Mouse (Mus musculus) heart, embryonic 16.5 days (tissue): ENCODE measurements around the gene Ten1. TPM values are rescaled to one million over a fixed set of nuclear protein-coding genes. Genes with fewer than 3 reads are reported as not detected.
A peak's percentile ranks its signal among the peaks of the same experiment; 100 is the strongest.

Experiments
- ATAC-seq: fragments of 200-750 bp; cut with Nextera tagmentation; replicated peaks from 2 replicates; pipeline ENCODE4 v1.8.0; 2017; ENCODE audit warnings: moderate number of reproducible peaks; ENCODE audit not compliant: insufficient read depth, low FRiP score; ENCODE audit errors: extremely low read depth
- H3K27ac ChIP-seq: fragments of 300-500 bp; sonication (generic); 2 replicates; pipeline ENCODE4 v1.5.1; 2014; ENCODE audit warnings: mild to moderate bottlenecking, low read length, control low read depth, moderate library complexity
- H3K27me3 ChIP-seq: fragments of 300-500 bp; sonication (generic); 2 replicates; pipeline ENCODE4 v1.6.1; 2014; ENCODE audit warnings: low read length, mixed read lengths; ENCODE audit not compliant: control insufficient read depth, insufficient read depth
- H3K36me3 ChIP-seq: fragments of 300-500 bp; sonication (generic); 2 replicates; pipeline ENCODE4 v1.6.1; 2014; ENCODE audit not compliant: control insufficient read depth, insufficient read depth
- H3K4me1 ChIP-seq: fragments of 300-500 bp; sonication (generic); 2 replicates; pipeline ENCODE4 v1.6.1; 2014; ENCODE audit warnings: low read length, mixed read lengths; ENCODE audit not compliant: control insufficient read depth, insufficient read depth
- H3K4me2 ChIP-seq: fragments of 300-500 bp; sonication (generic); 2 replicates; pipeline ENCODE4 v1.6.1; 2014; ENCODE audit warnings: low read depth, mild to moderate bottlenecking, control low read depth, low read length
- H3K4me3 ChIP-seq: fragments of 300-500 bp; sonication (generic); 2 replicates; pipeline ENCODE4 v1.5.1; 2014; ENCODE audit warnings: mild to moderate bottlenecking, control low read depth, low read length
- H3K9ac ChIP-seq: fragments of 300-500 bp; sonication (generic); 2 replicates; pipeline ENCODE4 v1.6.1; 2014; ENCODE audit warnings: low read length, control low read depth
- H3K9me3 ChIP-seq: fragments of 300-500 bp; sonication (generic); replicated peaks from 2 replicates; pipeline ENCODE4 v1.6.1; 2016; ENCODE audit warnings: low read length; ENCODE audit not compliant: control insufficient read depth
- WGBS: fragments of 180-500 bp; shearing (Covaris S2); extraction: QIAGEN DNeasy Blood & Tissue Kit; methylation state at CpG from one replicate; pipeline ENCODE4 v1.1.7; 2014; 5-methylcytosine and 5-hydroxymethylcytosine counted together
- polyA plus RNA-seq: library from polyadenylated mRNA; unstranded; fragments of >200 nt; fragmentation: Nextera tagmentation; extraction: Ambion mirVana; gene quantifications from 2 replicates; pipeline ENCODE4 v1.2.1, GENCODE M21; 2015

Gene Ten1
- polyA plus RNA-seq, 1 experiment from 2014 or later, result 76.0 TPM

GRCm38 (mm10) chr11:116218737-116219400 is 20.2 kb downstream of the Ten1 start:
- ATAC-seq, result peak; percentile 91
- peaks cover 7% of the 10 kb centered on the region for H3K9me3 ChIP-seq
- peak overlapping the region; percentile 93 for H3K27ac ChIP-seq
- H3K27me3 ChIP-seq, result peaks cover 27% of the 10 kb centered on the region
- H3K4me1 ChIP-seq, result peaks cover 32% of the 10 kb centered on the region
- 33% methylated on average over 7 of the region's 7 CpGs for WGBS
- H3K9ac ChIP-seq, result peak overlapping the region; percentile 46
- H3K4me2 ChIP-seq, result peak overlapping the region; percentile 11; the same call in 1 of the 2 replicates
- H3K36me3 ChIP-seq, result no peaks in the 10 kb centered on the region
- no peak overlapping the region for H3K4me3 ChIP-seq

- no peak overlapping the region for H3K4me2 ChIP-seq
- peaks cover 7% of the 10 kb centered on the region for H3K9me3 ChIP-seq
- no peak overlapping the region for H3K27ac ChIP-seq
- H3K4me1 ChIP-seq, result peaks cover 32% of the 10 kb centered on the region
- peak overlapping the region; percentile 45; the same call in 1 of the 2 replicates for H3K9ac ChIP-seq
- no peak overlapping the region for H3K4me3 ChIP-seq
- no peaks in the 10 kb centered on the region for H3K36me3 ChIP-seq
- peaks cover 34% of the 10 kb centered on the region for H3K27me3 ChIP-seq
- ATAC-seq, result 0 out of 2 replicates have a peak, but pooled peaks have one; percentile 35
- 23% methylated on average over 4 of the region's 4 CpGs for WGBS
These were observed 21.2 kb downstream of the Ten1 start for GRCm38 (mm10) chr11:116219885-116220284.

- Histone ChIP-seq H3K36me3 (no peaks in the 10 kb centered on the region), H3K4me3 (peak overlapping the region; percentile 52), H3K4me1 (peaks cover 32% of the 10 kb centered on the region), H3K4me2 (peak overlapping the region; percentile 67), H3K9ac (peak overlapping the region; percentile 61), H3K27ac (no peak overlapping the region), H3K9me3 (peaks cover 7% of the 10 kb centered on the region), H3K27me3 (peaks cover 34% of the 10 kb centered on the region)
- WGBS, result 13% methylated on average over 53 of the region's 53 CpGs
- ATAC-seq, result no peak
These were observed 23.5 kb downstream of the Ten1 start for GRCm38 (mm10) chr11:116221931-116222739.

- peak overlapping the region; percentile 61 for H3K9ac ChIP-seq
- no peaks in the 10 kb centered on the region for H3K36me3 ChIP-seq
- H3K9me3 ChIP-seq, result peaks cover 7% of the 10 kb centered on the region
- H3K27me3 ChIP-seq, result peaks cover 34% of the 10 kb centered on the region
- no peak overlapping the region for H3K27ac ChIP-seq
- peak overlapping the region; percentile 67 for H3K4me2 ChIP-seq
- no peak for ATAC-seq
- H3K4me3 ChIP-seq, result peak overlapping the region; percentile 52
- 17% methylated on average over 23 of the region's 23 CpGs for WGBS
- peaks cover 32% of the 10 kb centered on the region for H3K4me1 ChIP-seq
These were observed 24.0 kb downstream of the Ten1 start for GRCm38 (mm10) chr11:116222740-116223059.

- Histone ChIP-seq H3K4me1 (peaks cover 9% of the 10 kb centered on the region), H3K4me2 (no peak overlapping the region), H3K27me3 (peaks cover 27% of the 10 kb centered on the region), H3K9ac (no peak overlapping the region), H3K36me3 (no peaks in the 10 kb centered on the region), H3K4me3 (no peak overlapping the region), H3K27ac (no peak overlapping the region), H3K9me3 (peaks cover 5% of the 10 kb centered on the region)
- WGBS, result 4% methylated on average over 2 of the region's 2 CpGs
- no peak for ATAC-seq
These were observed 27.8 kb downstream of the Ten1 start for GRCm38 (mm10) chr11:116226414-116226813.

- ATAC-seq, result no peak
These were observed 30.0 kb downstream of the Ten1 start for GRCm38 (mm10) chr11:116228699-116229098.

GRCm38 (mm10) chr11:116232427-116232826 is 33.8 kb downstream of the Ten1 start:
- no peak for ATAC-seq
- Histone ChIP-seq H3K27me3 (peaks cover 14% of the 10 kb centered on the region), H3K4me3 (no peak overlapping the region), H3K36me3 (no peaks in the 10 kb centered on the region), H3K4me2 (peak overlapping the region; percentile 14), H3K4me1 (no peaks in the 10 kb centered on the region), H3K9me3 (no peaks in the 10 kb centered on the region), H3K27ac (no peak overlapping the region), H3K9ac (no peak overlapping the region)
- WGBS, result 28% methylated on average over 17 of the region's 17 CpGs

More at GRCm38 (mm10) chr11:116228699-116229098, 30.0 kb downstream of the Ten1 start:
- Histone ChIP-seq H3K4me3 (no peak overlapping the region), H3K27ac (no peak overlapping the region), H3K9me3 (no peaks in the 10 kb centered on the region), H3K27me3 (peaks cover 15% of the 10 kb centered on the region), H3K4me1 (no peaks in the 10 kb centered on the region), H3K36me3 (no peaks in the 10 kb centered on the region), H3K9ac (no peak overlapping the region), H3K4me2 (no peak overlapping the region)
- 68% methylated on average over 4 of the region's 4 CpGs for WGBS

GRCm38 (mm10) chr11:116234901-116235300 is 36.2 kb downstream of the Ten1 start:
- H3K27me3 ChIP-seq, result peaks cover 21% of the 10 kb centered on the region
- 79% methylated on average over 8 of the region's 8 CpGs for WGBS

More at GRCm38 (mm10) chr11:116234901-116235300, 36.2 kb downstream of the Ten1 start:
- Histone ChIP-seq H3K36me3 (no peaks in the 10 kb centered on the region), H3K4me2 (no peak overlapping the region), H3K9me3 (no peaks in the 10 kb centered on the region), H3K4me1 (no peaks in the 10 kb centered on the region), H3K27ac (no peak overlapping the region), H3K9ac (no peak overlapping the region), H3K4me3 (no peak overlapping the region)
- no peak for ATAC-seq
